Mouse (Mus musculus): Measurements from ENCODE around the gene Tmem41b.

Gene Tmem41b

DNA sequence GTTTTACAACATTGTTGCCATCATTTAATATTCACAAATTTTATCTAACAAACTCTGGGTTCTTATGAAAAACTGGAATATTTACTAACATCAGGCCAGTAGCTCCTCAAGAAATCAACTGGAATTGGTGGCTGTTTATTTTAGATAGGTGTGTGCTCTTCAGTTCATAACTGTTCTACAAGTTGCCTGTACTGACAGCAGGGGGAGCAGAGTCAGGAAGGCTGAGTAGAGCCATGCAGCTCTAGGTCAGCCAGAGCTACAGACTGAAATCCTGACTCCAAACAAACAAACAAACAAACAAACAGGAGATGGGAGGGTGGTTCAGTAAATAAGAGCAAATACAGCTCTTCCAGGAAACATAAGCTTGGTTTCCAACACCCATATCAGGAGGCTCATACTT lies 57.1 kb downstream of the Tmem41b start:
- no peak for ATAC-seq (ENCODE audit: insufficient number of reproducible peaks, low FRiP score, low TSS enrichment)

DNA sequence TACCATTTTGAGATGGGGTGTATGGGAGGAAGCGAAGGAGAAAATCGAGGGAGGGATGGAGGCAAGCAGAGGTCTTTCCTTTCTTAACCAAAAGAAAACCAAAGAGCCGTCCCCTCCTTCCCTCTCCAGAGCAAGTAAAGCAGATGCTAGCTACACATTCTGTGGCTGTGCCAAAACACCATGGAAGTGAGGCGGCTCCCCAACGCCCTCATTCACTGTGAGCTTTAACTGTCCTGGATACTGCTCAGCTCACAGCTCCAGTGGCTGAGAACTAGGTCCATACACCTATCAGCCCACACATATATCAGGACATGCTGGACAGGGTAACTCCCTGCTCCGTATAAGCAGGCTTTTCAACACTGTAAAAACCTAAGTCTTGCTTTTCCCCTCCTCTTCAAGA lies 58.4 kb downstream of the Tmem41b start:
- ATAC-seq (ENCODE audit: insufficient number of reproducible peaks, low FRiP score, low TSS enrichment): no peak

DNA sequence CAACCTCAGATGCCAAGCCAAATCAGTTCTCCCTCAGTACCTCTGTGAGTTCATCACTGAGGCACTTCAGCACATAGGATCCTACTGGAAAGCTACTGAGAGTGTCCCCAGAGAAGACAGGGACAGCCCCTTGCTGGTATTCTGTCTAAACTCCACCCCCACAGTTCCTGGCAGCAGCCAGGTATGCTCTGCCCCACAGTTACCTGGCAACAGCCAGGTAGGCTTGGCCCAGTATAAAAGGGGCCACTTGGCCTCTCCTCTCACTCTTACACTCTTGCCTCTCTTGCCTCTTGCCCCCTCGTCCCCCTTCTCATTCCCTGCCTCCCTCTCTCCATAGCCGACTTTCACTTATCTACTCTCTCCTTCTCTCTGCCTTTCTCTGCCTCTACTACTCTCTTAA lies 61.8 kb downstream of the Tmem41b start:
- 0 out of 2 replicates have a peak, but pooled peaks have one; percentile 20 for ATAC-seq (ENCODE audit: insufficient number of reproducible peaks, low FRiP score, low TSS enrichment)

DNA sequence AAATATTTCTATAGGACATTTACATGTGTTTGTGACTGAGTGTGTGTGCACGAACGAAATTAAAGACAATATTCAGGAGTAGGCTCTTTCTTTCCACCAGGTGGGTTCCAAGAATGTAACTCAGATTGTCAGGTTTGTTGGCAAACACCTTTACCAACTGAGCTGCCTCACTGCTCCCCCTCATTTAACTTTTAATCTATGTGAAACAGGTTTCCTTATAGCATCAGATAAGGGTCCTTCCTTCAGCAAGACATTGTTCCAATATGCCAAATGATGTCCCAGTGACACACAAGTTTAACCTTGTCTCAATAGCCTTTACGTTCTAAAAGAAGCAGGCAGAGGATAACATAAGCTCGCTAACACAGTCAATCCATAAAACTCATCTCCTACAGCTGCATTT lies 63.8 kb downstream of the Tmem41b start:
- ATAC-seq (ENCODE audit: insufficient number of reproducible peaks, low FRiP score, low TSS enrichment): no peak
